Mouse (Mus musculus) liver, adult 2 months (tissue): ENCODE results near the gene Rfx2. TPM values are rescaled to one million over a fixed set of nuclear protein-coding genes. Genes with fewer than 3 reads are reported as not detected.

Experiments used
- DNase-seq: peaks from one replicate; pipeline ENCODE4 v3.0.0-alpha.2; 2011; ENCODE audit warnings: low read depth, low spot score; ENCODE audit errors: extremely low read depth
- H3K27ac ChIP-seq: fragments of 200-500 bp; replicated peaks from 2 replicates; pipeline ENCODE4 v1.5.1; 2012; ENCODE audit warnings: low read depth, mild to moderate bottlenecking, control low read depth, inconsistent platforms, low read length; ENCODE audit not compliant: insufficient read depth
- H3K27me3 ChIP-seq: fragments of 200-500 bp; 2 replicates; pipeline ENCODE4 v1.6.1; 2012; ENCODE audit warnings: mild to moderate bottlenecking, moderate library complexity, low read length, inconsistent platforms; ENCODE audit not compliant: control insufficient read depth, insufficient read depth
- H3K36me3 ChIP-seq: fragments of 200-500 bp; 2 replicates; pipeline ENCODE4 v1.6.1; 2012; ENCODE audit warnings: low read length, inconsistent platforms; ENCODE audit not compliant: control insufficient read depth, insufficient read depth
- H3K4me1 ChIP-seq: fragments of 200-500 bp; 2 replicates; pipeline ENCODE4 v1.6.1; 2011; ENCODE audit warnings: low read length; ENCODE audit not compliant: control insufficient read depth, insufficient read depth
- H3K4me3 ChIP-seq: fragments of 200-500 bp; 2 replicates; pipeline ENCODE4 v1.5.1; 2011; ENCODE audit warnings: low read depth, mild to moderate bottlenecking, control low read depth, low read length, moderate library complexity; ENCODE audit not compliant: insufficient read depth
- H3K79me2 ChIP-seq: fragments of 200-500 bp; 2 replicates; pipeline ENCODE4 v1.6.1; 2012; ENCODE audit warnings: inconsistent platforms, mild to moderate bottlenecking, low read length, moderate library complexity; ENCODE audit not compliant: control insufficient read depth, insufficient read depth
- H3K9ac ChIP-seq: fragments of 200-500 bp; 2 replicates; pipeline ENCODE4 v1.6.1; 2012; ENCODE audit warnings: low read depth, mild to moderate bottlenecking, control low read depth, inconsistent platforms, low read length
- CTCF ChIP-seq: fragments of 200-500 bp; IDR thresholded peaks from 2 replicates; pipeline ENCODE4 v1.5.1; 2011; ENCODE audit warnings: low read depth, low read length, control low read depth
- POLR2A ChIP-seq: fragments of 200-500 bp; IDR thresholded peaks from 2 replicates; pipeline ENCODE4 v1.6.1; 2011; ENCODE audit warnings: low read length, control low read depth; ENCODE audit not compliant: insufficient read depth; ENCODE audit errors: extremely low read depth
- WGBS: fragments of 180-500 bp; shearing (Covaris S2); methylation state at CpG from one replicate; pipeline ENCODE4 v1.1.7; 2018; 5-methylcytosine and 5-hydroxymethylcytosine counted together
- polyA plus RNA-seq: library from polyadenylated mRNA; depleted of rRNA; stranded (reverse); fragments of >200 nt; gene quantifications from 2 replicates; pipeline ENCODE4 v1.2.3, GENCODE M21; 2012
- total RNA-seq: library from RNA; depleted of rRNA; stranded (reverse); fragments of >200 nt; gene quantifications from 2 replicates; pipeline ENCODE4 v1.2.3, GENCODE M21; 2014

Gene Rfx2
- total and polyA plus RNA-seq, 2 experiments, result 0.18 to 1.0 TPM

GRCm38 (mm10) chr17:56769950-56770349 is 60.9 kb downstream of the Rfx2 start, which contains the start of gene Prr22:
Prr22 (plus strand) TSS chr17:56770250.
- 98% methylated on average over 5 of the region's 5 CpGs for WGBS
- TF ChIP-seq POLR2A (no peak), CTCF (no peak)
- H3K36me3 ChIP-seq, result peaks cover 3% of the 10 kb centered on the region; the same call in 1 of the 2 replicates

GRCm38 (mm10) chr17:56768941-56769340 is 61.9 kb downstream of the Rfx2 start:
- no peak for DNase-seq
- H3K9ac ChIP-seq, result no peak overlapping the region
- H3K36me3 ChIP-seq, result peaks cover 3% of the 10 kb centered on the region; the same call in 1 of the 2 replicates
- H3K4me1 ChIP-seq, result peaks cover 5% of the 10 kb centered on the region
- no peak for TF ChIP-seq CTCF
- no peak for TF ChIP-seq POLR2A
- 95% methylated on average over 11 of the region's 11 CpGs for WGBS
- H3K79me2 ChIP-seq, result no peaks in the 10 kb centered on the region
- no peaks in the 10 kb centered on the region for H3K27me3 ChIP-seq
- H3K27ac ChIP-seq, result no peak overlapping the region
- no peak overlapping the region for H3K4me3 ChIP-seq

More at GRCm38 (mm10) chr17:56769950-56770349, 60.9 kb downstream of the Rfx2 start, which contains the start of gene Prr22:
- no peak within 1 kb of the TSS for H3K9ac ChIP-seq
- no peak within 1 kb of the TSS for H3K4me3 ChIP-seq
- H3K27me3 ChIP-seq, result no peaks in the 10 kb centered on the region
- H3K79me2 ChIP-seq, result no peaks in the 10 kb centered on the region
- no peak for DNase-seq
- H3K27ac ChIP-seq, result no peak within 1 kb of the TSS
- H3K4me1 ChIP-seq, result peaks cover 5% of the 10 kb centered on the region

GRCm38 (mm10) chr17:56767531-56768135 is 63.2 kb downstream of the Rfx2 start:
- Histone ChIP-seq H3K27me3 (no peaks in the 10 kb centered on the region), H3K79me2 (no peaks in the 10 kb centered on the region), H3K4me3 (no peak overlapping the region), H3K27ac (no peak overlapping the region), H3K36me3 (peaks cover 3% of the 10 kb centered on the region; the same call in 1 of the 2 replicates), H3K4me1 (peaks cover 6% of the 10 kb centered on the region), H3K9ac (no peak overlapping the region)
- WGBS, result 97% methylated on average over 29 of the region's 29 CpGs
- no peak for DNase-seq
- TF ChIP-seq CTCF, result no peak
- no peak for TF ChIP-seq POLR2A

GRCm38 (mm10) chr17:56766631-56767405 is 64.0 kb downstream of the Rfx2 start:
- Histone ChIP-seq H3K9ac (no peak overlapping the region), H3K79me2 (no peaks in the 10 kb centered on the region), H3K4me3 (no peak overlapping the region), H3K27ac (no peak overlapping the region), H3K36me3 (peaks cover 3% of the 10 kb centered on the region; the same call in 1 of the 2 replicates), H3K4me1 (peaks cover 10% of the 10 kb centered on the region), H3K27me3 (no peaks in the 10 kb centered on the region)
- DNase-seq, result no peak
- 97% methylated on average over 27 of the region's 27 CpGs for WGBS
- TF ChIP-seq POLR2A (no peak), CTCF (no peak)

GRCm38 (mm10) chr17:56765431-56765830 is 65.4 kb downstream of the Rfx2 start:
- Histone ChIP-seq H3K4me3 (peak overlapping the region; percentile 35), H3K79me2 (no peaks in the 10 kb centered on the region), H3K27ac (peak overlapping the region; percentile 35), H3K9ac (peak overlapping the region; percentile 51), H3K4me1 (peaks cover 12% of the 10 kb centered on the region), H3K27me3 (no peaks in the 10 kb centered on the region), H3K36me3 (peaks cover 3% of the 10 kb centered on the region; the same call in 1 of the 2 replicates)
- WGBS, result 12% methylated on average over 12 of the region's 12 CpGs
- no peak for DNase-seq
- TF ChIP-seq POLR2A (no peak), CTCF (no peak)
